Mouse (Mus musculus): ENCODE data around the gene T. TPM values are rescaled to one million over a fixed set of nuclear protein-coding genes. Genes with fewer than 3 reads are reported as not detected.

Gene T
- polyA plus RNA-seq, 1 experiment from 2014 or later = 0.36 TPM

DNA sequence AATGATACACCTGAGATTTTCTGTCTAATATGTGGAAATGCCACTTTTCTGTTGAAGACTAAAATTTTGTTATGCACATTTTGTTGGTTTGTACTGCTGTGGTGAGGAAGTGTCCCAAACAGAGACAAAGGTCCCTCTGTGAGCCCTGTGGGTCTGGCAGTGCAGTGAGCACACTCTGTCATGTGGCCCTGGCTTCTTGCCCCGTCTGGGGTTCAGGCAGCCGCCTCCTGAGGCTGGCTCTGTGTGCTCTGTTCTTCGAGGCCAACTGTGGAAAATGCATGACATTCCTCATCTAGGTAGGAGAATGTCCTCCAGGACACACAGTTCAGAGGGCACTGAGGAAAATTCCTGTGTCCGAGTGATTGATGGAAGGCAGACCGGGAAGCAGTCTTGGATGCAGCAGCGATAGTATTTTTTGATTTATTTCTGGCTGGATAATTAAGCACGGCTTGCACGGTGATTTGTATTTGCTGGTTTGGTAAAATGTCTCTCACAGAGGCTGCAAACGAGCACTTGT is 13.5 kb downstream of the T start:
- no peak overlapping the region for H3K4me2 ChIP-seq (replicated peaks)
- H3K36me3 ChIP-seq = no peaks in the 10 kb centered on the region
- H3K9me3 ChIP-seq (replicated peaks) = no peaks in the 10 kb centered on the region; the same call in 1 of the 2 replicates
- no peak for ATAC-seq (ENCODE audit: low FRiP score)
- no peak overlapping the region for H3K4me3 ChIP-seq
- WGBS = 31% methylated on average over 9 of the region's 9 CpGs
- no peaks in the 10 kb centered on the region for H3K4me1 ChIP-seq
- 0 out of 2 replicates have a peak, but pooled peaks cover 4% of the 10 kb centered on the region for H3K27me3 ChIP-seq
- H3K27ac ChIP-seq = no peak overlapping the region
- no peak overlapping the region for H3K9ac ChIP-seq

DNA sequence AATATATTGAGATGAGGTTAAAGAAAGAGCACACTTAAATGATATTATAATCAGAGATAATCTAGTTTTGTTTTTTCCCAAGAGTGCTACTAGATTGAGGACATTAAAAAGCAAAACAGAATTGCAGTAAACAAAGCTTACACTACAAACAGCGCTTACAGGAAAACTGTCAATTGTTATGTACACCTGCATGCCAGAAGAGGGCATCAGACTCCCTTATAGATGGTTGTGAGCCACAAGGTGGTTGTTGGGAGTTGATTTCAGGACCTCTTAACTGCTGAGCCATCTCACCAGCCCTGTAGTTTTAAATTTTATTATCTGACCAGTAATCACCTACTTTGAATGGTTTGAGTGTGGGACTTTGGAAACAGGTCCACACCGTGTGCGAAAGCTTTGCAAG is 14.1 kb downstream of the T start:
- Histone ChIP-seq H3K36me3 (no peaks in the 10 kb centered on the region), H3K9me3 (replicated peaks) (no peaks in the 10 kb centered on the region; the same call in 1 of the 2 replicates), H3K4me1 (no peaks in the 10 kb centered on the region), H3K27ac (no peak overlapping the region), H3K4me3 (no peak overlapping the region), H3K4me2 (replicated peaks) (no peak overlapping the region), H3K27me3 (no peaks in the 10 kb centered on the region), H3K9ac (no peak overlapping the region)
- ATAC-seq (ENCODE audit: low FRiP score) = no peak
- 66% methylated on average over 3 of the region's 3 CpGs for WGBS

DNA sequence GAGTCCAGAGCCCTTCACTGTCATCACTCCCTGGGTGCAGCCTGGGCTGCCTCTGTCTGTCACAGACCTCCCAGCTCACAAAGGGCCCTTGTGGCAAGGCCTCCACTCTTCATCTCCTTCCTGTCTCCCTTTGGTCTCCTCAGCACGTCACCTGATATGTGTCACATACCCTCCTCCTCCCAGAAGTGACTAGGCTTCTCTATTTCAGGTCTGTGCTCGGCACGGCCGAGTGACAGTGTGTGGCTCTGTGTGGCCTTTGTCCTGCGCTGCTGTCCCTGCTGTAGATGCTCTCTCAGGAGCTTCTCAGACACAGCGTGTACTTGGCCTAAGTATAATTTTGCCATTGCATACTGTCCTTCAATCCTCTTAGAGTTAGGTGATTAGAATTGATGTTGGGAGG is 21.0 kb downstream of the T start:
- peak; percentile 40; the same call in 1 of the 2 replicates for ATAC-seq (ENCODE audit: low FRiP score)
- no peak overlapping the region for H3K9ac ChIP-seq
- WGBS = 51% methylated on average over 6 of the region's 6 CpGs
- H3K36me3 ChIP-seq = no peaks in the 10 kb centered on the region
- no peak overlapping the region for H3K4me2 ChIP-seq (replicated peaks)
- H3K9me3 ChIP-seq (replicated peaks) = no peaks in the 10 kb centered on the region
- peaks cover 16% of the 10 kb centered on the region for H3K4me1 ChIP-seq
- H3K27ac ChIP-seq = 0 out of 2 replicates have a peak overlapping the region, but pooled peaks have one; percentile 18
- H3K4me3 ChIP-seq = no peak overlapping the region
- H3K27me3 ChIP-seq = no peaks in the 10 kb centered on the region; the same call in 1 of the 2 replicates

DNA sequence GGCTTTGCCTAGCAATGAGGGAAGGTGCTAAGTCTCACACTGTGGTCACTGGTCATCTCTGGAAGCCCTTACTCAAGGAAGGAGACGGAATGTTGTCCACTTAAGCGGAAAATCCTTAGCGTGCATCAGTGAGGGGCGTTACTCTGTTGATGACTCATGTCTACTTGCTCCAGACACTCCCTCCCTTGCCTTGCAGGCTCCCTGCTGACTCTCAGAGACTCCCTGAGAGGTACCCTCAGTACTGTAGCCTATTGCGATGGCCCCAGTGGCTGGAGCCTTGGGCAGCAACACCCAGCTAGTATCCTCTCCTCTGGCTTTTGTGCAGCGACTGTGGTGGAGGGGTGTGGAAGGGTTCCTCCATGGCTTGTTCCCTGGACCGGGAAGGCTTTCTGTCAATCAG is 21.4 kb downstream of the T start:
- Histone ChIP-seq H3K27me3 (no peaks in the 10 kb centered on the region; the same call in 1 of the 2 replicates), H3K27ac (0 out of 2 replicates have a peak overlapping the region, but pooled peaks have one; percentile 18), H3K9me3 (replicated peaks) (no peaks in the 10 kb centered on the region), H3K4me1 (peaks cover 16% of the 10 kb centered on the region), H3K4me3 (no peak overlapping the region), H3K4me2 (replicated peaks) (no peak overlapping the region), H3K36me3 (no peaks in the 10 kb centered on the region), H3K9ac (no peak overlapping the region)
- ATAC-seq (ENCODE audit: low FRiP score) = no peak
- WGBS = 66% methylated on average over 7 of the region's 7 CpGs

DNA sequence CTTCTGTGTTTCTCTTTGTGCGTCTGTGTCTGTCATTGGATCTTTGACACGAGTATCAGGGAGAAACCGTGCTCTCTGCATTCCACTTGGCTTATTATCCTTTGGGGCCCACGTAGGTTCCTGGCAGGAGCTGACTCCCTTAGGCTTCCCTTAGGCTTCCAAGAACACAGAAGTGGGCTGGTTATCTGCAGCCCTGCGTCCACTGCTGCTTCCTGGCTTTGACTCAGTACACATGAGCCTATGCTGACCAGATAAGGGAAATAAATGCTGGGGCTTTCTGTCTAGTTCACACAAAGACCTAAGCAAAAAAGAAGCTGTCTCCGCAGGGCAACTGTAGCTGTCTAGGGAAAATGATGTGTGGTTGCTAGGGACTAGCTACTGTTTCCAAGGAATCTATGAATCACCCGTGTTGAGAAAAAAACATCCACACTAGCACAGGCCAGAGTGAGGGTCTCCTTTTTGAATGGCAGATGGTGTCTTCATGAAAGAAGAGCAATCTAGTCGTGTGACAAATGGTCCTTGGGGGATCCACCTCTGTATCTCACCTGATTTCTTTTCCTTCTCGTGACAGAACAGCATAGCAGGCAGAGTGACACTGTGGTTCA is 22.7 kb downstream of the T start:
- no peak overlapping the region for H3K4me2 ChIP-seq (replicated peaks)
- peak overlapping the region; percentile 35; the same call in 1 of the 2 replicates for H3K9ac ChIP-seq
- no peak overlapping the region for H3K4me3 ChIP-seq
- H3K27ac ChIP-seq = peak overlapping the region; percentile 23; the same call in 1 of the 2 replicates
- H3K36me3 ChIP-seq = no peaks in the 10 kb centered on the region
- no peaks in the 10 kb centered on the region for H3K9me3 ChIP-seq (replicated peaks)
- no peaks in the 10 kb centered on the region; the same call in 1 of the 2 replicates for H3K27me3 ChIP-seq
- no peak for ATAC-seq (ENCODE audit: low FRiP score)
- 47% methylated on average over 9 of the region's 9 CpGs for WGBS
- peaks cover 16% of the 10 kb centered on the region for H3K4me1 ChIP-seq

DNA sequence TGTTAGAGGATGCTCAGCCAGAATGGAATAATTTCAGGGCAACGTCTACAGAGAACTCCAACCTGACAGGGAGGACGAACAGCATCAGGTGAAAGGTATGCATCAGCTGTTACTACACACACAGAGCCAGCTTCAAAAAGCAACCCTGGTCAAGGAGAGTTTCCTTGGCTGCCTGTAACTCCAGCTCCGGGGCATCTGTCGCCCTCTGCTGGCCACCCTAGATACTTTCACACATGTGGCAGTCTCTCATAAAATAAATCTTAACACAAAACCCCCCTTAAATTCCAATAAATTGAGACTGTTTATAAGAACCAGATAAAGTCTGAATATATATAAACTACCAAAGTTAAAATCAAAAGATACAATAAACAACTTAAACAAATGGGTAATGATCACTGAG is 27.3 kb downstream of the T start:
- H3K27ac ChIP-seq = no peak overlapping the region
- no peak overlapping the region for H3K9ac ChIP-seq
- no peak overlapping the region for H3K4me3 ChIP-seq
- H3K9me3 ChIP-seq (replicated peaks) = no peaks in the 10 kb centered on the region
- H3K4me1 ChIP-seq = peaks cover 8% of the 10 kb centered on the region
- H3K36me3 ChIP-seq = no peaks in the 10 kb centered on the region
- no peak for ATAC-seq (ENCODE audit: low FRiP score)
- H3K27me3 ChIP-seq = peaks cover 2% of the 10 kb centered on the region; the same call in 1 of the 2 replicates
- H3K4me2 ChIP-seq (replicated peaks) = no peak overlapping the region
- 9% methylated on average over 4 of the region's 4 CpGs for WGBS

DNA sequence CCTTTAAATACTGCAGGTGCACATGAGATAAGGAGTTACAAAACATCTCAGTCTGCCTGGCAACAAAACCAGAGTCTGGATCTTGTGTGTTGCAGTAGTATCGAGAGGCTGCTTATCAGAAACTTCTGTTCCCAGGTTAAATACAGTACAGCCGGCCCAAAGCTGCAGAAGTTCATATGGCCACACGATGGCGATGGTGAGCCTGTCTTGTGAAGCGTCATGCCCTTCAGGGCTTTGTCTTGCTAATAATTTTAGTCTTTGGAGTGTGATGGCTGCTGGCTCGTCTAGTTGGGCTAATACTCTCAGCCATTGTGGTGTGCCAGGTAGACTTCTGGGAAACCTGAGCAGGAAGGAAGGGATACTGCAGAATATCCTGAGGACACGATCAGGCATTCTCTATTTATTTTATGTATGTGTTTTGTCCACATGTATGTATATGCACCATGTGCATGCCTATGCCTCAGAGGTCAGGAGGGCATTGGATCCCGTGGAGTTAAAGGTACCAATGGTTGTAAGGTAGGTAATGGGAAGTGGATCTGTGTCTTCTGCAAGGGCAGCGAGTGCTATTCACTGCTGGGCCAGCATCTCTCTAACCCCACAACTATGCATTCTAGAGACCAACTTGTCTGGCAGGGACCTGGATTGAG is 29.4 kb downstream of the T start:
- H3K4me3 ChIP-seq = no peak overlapping the region
- no peak overlapping the region for H3K9ac ChIP-seq
- peaks cover 18% of the 10 kb centered on the region for H3K27me3 ChIP-seq
- H3K36me3 ChIP-seq = no peaks in the 10 kb centered on the region
- peak; percentile 58 for ATAC-seq (ENCODE audit: low FRiP score)
- WGBS = 26% methylated on average over 9 of the region's 9 CpGs
- H3K4me2 ChIP-seq (replicated peaks) = no peak overlapping the region
- no peaks in the 10 kb centered on the region for H3K9me3 ChIP-seq (replicated peaks)
- H3K4me1 ChIP-seq = no peaks in the 10 kb centered on the region
- H3K27ac ChIP-seq = no peak overlapping the region

DNA sequence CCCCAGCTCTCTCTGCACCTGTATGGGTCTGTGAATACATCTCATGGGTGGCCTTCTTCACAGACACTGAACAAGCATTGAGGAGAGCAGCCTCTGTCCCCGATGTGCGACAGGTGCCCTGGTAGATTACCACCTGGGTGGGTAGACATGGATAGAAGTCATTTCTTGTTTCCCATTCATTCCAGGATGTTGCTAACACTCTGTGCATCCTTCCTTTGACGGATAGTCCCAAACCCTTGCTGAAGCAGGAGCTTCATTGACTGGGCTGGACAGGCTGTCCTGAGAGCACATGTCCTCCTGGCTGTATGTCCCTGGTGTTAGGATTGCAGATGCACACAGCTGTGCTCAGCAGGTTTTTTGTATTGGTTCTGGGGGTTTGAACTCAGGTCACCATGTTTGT is 33.5 kb downstream of the T start:
- Histone ChIP-seq H3K9ac (no peak overlapping the region), H3K27me3 (peaks cover 18% of the 10 kb centered on the region), H3K27ac (no peak overlapping the region), H3K36me3 (no peaks in the 10 kb centered on the region), H3K4me1 (no peaks in the 10 kb centered on the region), H3K9me3 (replicated peaks) (no peaks in the 10 kb centered on the region), H3K4me2 (replicated peaks) (no peak overlapping the region), H3K4me3 (no peak overlapping the region)
- 84% methylated on average over 3 of the region's 3 CpGs for WGBS
- no peak for ATAC-seq (ENCODE audit: low FRiP score)

DNA sequence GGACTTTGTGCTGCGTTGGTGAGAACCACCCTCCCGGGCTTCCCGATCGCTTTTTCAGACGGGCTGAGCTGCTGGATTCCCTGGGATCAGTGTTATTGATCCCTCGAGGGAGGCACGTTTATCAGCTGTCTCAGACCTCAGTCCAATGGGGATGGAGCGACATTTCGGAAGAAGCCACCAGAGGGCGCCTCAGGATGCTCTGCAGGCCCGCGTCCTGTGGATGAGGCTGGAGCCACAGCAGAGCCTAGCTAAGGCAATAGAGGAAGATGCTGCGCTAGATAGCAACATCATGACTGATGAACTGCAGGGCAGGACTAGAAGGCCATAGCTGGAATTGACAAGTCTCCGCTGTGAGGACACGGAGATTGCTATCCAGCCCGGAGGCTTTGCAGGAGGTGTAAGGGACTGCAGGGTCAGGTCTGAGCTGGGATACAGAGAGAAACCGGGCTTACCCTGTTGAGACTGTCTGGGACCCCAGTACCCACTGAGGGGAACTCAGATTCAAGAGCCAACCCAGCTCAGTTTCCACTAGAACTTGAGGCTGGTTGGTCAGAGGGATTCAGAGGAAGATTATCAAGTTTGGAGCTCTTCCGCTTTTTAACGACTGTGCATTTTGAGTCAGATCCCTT is 34.6 kb downstream of the T start:
- Histone ChIP-seq H3K9ac (no peak overlapping the region), H3K9me3 (replicated peaks) (no peaks in the 10 kb centered on the region), H3K36me3 (no peaks in the 10 kb centered on the region), H3K4me3 (no peak overlapping the region), H3K27me3 (peaks cover 18% of the 10 kb centered on the region), H3K27ac (no peak overlapping the region), H3K4me1 (no peaks in the 10 kb centered on the region), H3K4me2 (replicated peaks) (no peak overlapping the region)
- WGBS = 16% methylated on average over 19 of the region's 19 CpGs
- peak; percentile 71; the same call in 1 of the 2 replicates for ATAC-seq (ENCODE audit: low FRiP score)

DNA sequence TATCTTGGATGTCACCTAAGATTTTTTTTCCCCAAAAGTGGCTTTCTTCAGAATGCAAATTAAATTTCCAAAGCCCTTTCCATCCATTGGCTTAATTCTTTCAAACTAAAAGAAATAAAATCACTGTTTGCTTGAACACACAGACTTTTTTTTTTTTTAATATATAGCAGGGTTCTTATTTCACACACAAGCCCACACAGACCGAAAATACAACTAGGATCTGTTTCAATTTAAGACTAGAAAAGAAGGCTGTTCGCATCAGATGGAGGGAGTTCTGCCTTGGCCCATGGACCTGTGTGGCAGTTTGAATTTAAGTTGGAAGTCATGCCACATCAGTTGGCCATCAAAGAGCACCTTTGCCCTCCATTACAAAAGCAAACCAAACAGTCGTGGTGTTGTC is 44.3 kb downstream of the T start:
- WGBS = 83% methylated on average over 3 of the region's 3 CpGs
- ATAC-seq (ENCODE audit: low FRiP score) = no peak
- no peaks in the 10 kb centered on the region for H3K27me3 ChIP-seq
- no peaks in the 10 kb centered on the region for H3K9me3 ChIP-seq (replicated peaks)
- no peak overlapping the region for H3K4me2 ChIP-seq (replicated peaks)
- no peaks in the 10 kb centered on the region for H3K36me3 ChIP-seq
- H3K4me1 ChIP-seq = no peaks in the 10 kb centered on the region
- no peak overlapping the region for H3K4me3 ChIP-seq
- no peak overlapping the region for H3K27ac ChIP-seq
- H3K9ac ChIP-seq = no peak overlapping the region

DNA sequence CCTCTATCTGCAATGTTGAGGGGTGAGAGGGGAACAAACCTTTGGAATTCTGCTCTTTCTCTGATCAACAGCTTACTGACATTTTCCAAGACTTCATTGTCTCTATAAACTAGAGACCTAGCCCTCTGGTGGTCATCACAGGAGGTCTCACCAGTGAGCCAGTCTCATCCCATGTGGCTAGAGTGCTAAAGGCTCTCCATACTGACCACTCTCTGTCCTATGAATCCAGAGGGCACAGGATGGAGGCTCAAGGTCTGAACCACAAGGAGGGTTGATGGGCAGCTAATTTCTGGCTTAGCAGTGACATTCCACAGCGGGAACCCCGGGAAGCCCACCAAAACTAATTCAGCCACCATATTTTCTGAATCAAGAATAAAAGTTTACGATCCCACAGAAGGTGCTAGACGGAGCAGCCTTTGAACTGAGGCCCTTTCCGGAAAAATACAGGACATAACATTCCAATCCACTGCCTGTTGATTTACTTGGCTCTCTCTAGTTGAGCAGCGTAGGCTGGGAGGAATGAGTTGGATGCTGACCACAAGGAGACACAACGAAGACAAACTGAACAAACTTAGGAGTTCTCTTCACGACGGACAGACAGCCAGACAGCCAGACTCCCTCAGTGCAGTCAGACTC is 45.4 kb downstream of the T start:
- Histone ChIP-seq H3K27me3 (no peaks in the 10 kb centered on the region), H3K9me3 (replicated peaks) (no peaks in the 10 kb centered on the region), H3K36me3 (no peaks in the 10 kb centered on the region), H3K9ac (no peak overlapping the region), H3K4me1 (no peaks in the 10 kb centered on the region), H3K27ac (no peak overlapping the region), H3K4me2 (replicated peaks) (no peak overlapping the region), H3K4me3 (no peak overlapping the region)
- no peak for ATAC-seq (ENCODE audit: low FRiP score)
- WGBS = 90% methylated on average over 9 of the region's 9 CpGs

DNA sequence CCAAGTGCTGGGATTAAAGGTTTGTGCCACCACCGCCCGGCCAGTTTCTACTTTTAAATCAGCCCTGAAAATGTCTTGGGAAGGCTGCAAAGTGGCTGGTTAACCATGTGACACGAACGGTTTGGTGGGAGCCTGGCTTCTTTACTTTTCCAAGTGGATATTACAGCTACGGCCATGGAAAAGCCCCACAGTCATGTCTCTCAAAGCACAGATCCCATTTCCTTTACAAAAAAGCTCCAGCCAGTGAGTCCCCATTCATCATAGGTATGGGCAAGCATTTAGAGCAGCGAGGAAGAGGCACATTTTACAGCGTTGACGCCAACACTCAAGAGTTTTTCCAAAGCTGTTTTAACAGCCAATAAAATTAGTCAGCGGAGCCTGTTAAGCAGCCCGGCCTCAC is 47.6 kb downstream of the T start:
- ATAC-seq (ENCODE audit: low FRiP score) = no peak
- whole genome bisulfite sequencing = 87% methylated on average over 10 of the region's 10 CpGs
- Histone ChIP-seq H3K4me1 (no peaks in the 10 kb centered on the region), H3K9me3 (replicated peaks) (no peaks in the 10 kb centered on the region), H3K36me3 (no peaks in the 10 kb centered on the region), H3K27me3 (no peaks in the 10 kb centered on the region), H3K27ac (no peak overlapping the region), H3K4me2 (replicated peaks) (no peak overlapping the region), H3K4me3 (no peak overlapping the region), H3K9ac (no peak overlapping the region)

All from hindbrain, embryonic 12.5 days (tissue).